Mouse (Mus musculus) stomach, embryonic 16.5 days (tissue): ENCODE data around the gene Dock4. TPM values are rescaled to one million over a fixed set of nuclear protein-coding genes. Genes with fewer than 3 reads are reported as not detected.

ENCODE experiments used
- ATAC-seq: fragments of 200-750 bp; cut with Nextera tagmentation; 2 replicates; pipeline ENCODE4 v1.8.0; 2017; ENCODE audit warnings: moderate number of reproducible peaks, moderate TSS enrichment; ENCODE audit not compliant: insufficient read depth, low FRiP score
- H3K27ac ChIP-seq: fragments of 300-500 bp; sonication (generic); 2 replicates; pipeline ENCODE4 v1.5.1; 2014; ENCODE audit warnings: low read length
- H3K27me3 ChIP-seq: fragments of 300-500 bp; sonication (generic); 2 replicates; pipeline ENCODE4 v1.6.1; 2014; ENCODE audit warnings: low read length, control low read depth, mixed read lengths; ENCODE audit not compliant: control insufficient read depth, insufficient read depth
- H3K36me3 ChIP-seq: fragments of 300-500 bp; sonication (generic); 2 replicates; pipeline ENCODE4 v1.6.1; 2014; ENCODE audit warnings: low read length; ENCODE audit not compliant: control insufficient read depth, insufficient read depth
- H3K4me1 ChIP-seq: fragments of 300-500 bp; sonication (generic); 2 replicates; pipeline ENCODE4 v1.6.1; 2014; ENCODE audit warnings: low read length, control low read depth, mixed read lengths; ENCODE audit not compliant: control insufficient read depth, insufficient read depth
- H3K4me2 ChIP-seq: fragments of 300-500 bp; sonication (generic); 2 replicates; pipeline ENCODE4 v1.6.1; 2014; ENCODE audit warnings: low read depth, low read length, mixed read lengths
- H3K4me3 ChIP-seq: fragments of 300-500 bp; sonication (generic); replicated peaks from 2 replicates; pipeline ENCODE4 v1.5.1; 2014; ENCODE audit warnings: mild to moderate bottlenecking, low read length
- H3K9ac ChIP-seq: fragments of 300-500 bp; sonication (generic); 2 replicates; pipeline ENCODE4 v1.6.1; 2014; ENCODE audit warnings: low read length
- H3K9me3 ChIP-seq: fragments of 300-500 bp; sonication (generic); replicated peaks from 2 replicates; pipeline ENCODE4 v1.6.1; 2016; ENCODE audit warnings: low read length, control low read depth; ENCODE audit not compliant: control insufficient read depth
- WGBS: fragments of 180-500 bp; shearing (Covaris S2); extraction: QIAGEN DNeasy Blood & Tissue Kit; methylation state at CpG from one replicate; pipeline ENCODE4 v1.1.7; 2014; 5-methylcytosine and 5-hydroxymethylcytosine counted together
- polyA plus RNA-seq: library from polyadenylated mRNA; unstranded; fragments of >200 nt; fragmentation: Nextera tagmentation; extraction: Ambion mirVana; gene quantifications from 2 replicates; pipeline ENCODE4 v1.2.1, GENCODE M21; 2015

The Dock4 gene
- polyA plus RNA-seq, 1 experiment from 2014 or later, result 8.7 TPM

GRCm38 (mm10) chr12:40564261-40564660, 118.5 kb downstream of the Dock4 start:
- H3K9me3 ChIP-seq, result no peaks in the 10 kb centered on the region
- ATAC-seq, result no peak
- H3K27me3 ChIP-seq, result no peaks in the 10 kb centered on the region
- H3K4me1 ChIP-seq, result no peaks in the 10 kb centered on the region
- WGBS, result 64% methylated on average over 2 of the region's 2 CpGs
- no peak overlapping the region for H3K27ac ChIP-seq
- no peak overlapping the region for H3K4me2 ChIP-seq
- H3K36me3 ChIP-seq, result no peaks in the 10 kb centered on the region
- no peak overlapping the region for H3K9ac ChIP-seq
- no peak overlapping the region for H3K4me3 ChIP-seq

DNA sequence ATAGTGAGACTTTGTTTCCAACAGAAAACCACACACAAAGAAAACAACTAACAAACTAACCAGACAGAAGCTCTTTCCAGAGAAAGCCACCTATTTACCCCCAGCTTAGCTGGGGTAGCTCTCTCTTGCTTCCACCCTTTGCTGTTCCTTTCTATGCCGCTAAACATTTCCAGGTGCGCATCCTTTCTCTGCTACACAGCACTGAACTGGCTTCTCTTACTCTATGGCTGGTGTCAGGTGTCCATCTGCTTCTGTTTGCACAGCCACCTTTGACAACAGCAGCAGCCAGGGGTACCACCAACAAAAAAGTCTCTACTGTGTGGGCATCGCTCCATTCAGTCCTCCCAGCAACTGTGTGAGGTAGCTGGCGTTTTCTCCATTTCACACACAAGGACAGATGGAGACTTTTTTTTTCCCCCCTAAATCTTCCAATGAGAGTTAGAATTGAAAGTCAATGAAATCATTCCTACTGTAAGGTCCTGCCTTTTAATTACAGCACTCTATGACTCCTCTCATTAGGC, 122.7 kb downstream of the Dock4 start:
- WGBS, result 81% methylated on average over 4 of the region's 4 CpGs
- H3K4me3 ChIP-seq, result no peak overlapping the region
- H3K9me3 ChIP-seq, result no peaks in the 10 kb centered on the region
- no peak for ATAC-seq
- H3K9ac ChIP-seq, result no peak overlapping the region
- no peaks in the 10 kb centered on the region for H3K36me3 ChIP-seq
- H3K27ac ChIP-seq, result no peak overlapping the region
- no peaks in the 10 kb centered on the region for H3K27me3 ChIP-seq
- H3K4me1 ChIP-seq, result no peaks in the 10 kb centered on the region
- H3K4me2 ChIP-seq, result no peak overlapping the region

DNA sequence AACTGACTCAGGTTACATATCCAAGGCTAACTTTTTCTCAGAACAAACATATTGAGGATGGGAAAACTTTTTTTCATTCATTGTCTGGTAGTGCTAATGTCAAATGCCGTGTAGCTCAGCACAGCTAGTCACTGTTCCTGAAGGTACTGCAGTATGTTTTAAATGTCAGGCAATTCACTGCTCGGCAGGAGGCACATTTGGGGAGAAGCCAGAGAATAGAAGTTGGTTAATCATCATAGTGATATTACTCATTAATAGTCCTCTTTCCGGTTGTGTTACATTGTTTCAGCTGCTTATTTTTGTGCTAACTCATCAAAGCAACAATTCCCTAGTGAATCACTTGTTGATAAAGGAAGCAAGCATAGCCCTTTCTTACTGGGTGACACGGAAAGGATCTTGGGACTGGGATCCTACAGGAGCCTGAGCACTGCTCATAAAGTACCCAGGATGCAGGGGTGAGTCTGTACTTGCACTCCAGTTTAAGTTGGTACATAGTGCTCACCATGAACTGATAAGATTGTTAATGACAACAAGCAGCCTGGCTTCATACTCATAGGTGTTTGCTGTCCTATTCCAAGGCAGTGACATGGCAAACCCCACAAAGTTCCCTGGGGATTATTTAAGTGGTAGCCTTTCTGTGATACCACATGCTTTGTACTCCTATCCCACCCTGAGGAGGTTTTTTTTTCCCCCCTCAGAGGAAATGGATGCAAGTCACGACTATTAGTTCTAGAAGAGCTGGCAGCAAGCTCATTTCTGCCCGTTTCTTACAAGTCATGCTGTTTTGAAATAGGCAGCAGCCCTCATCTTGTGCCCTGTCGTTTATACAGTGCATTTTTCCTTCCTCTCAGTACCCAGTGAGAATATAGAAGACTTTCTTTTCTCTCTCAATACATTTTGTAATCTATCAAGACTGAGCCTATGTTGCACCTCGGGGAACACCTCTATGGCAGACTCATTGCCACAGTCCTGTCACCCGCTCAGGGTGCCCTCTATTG, 123.5 kb downstream of the Dock4 start:
- Histone ChIP-seq H3K4me2 (no peak overlapping the region), H3K4me3 (no peak overlapping the region), H3K9ac (no peak overlapping the region), H3K27ac (no peak overlapping the region), H3K27me3 (no peaks in the 10 kb centered on the region), H3K4me1 (no peaks in the 10 kb centered on the region), H3K9me3 (no peaks in the 10 kb centered on the region), H3K36me3 (no peaks in the 10 kb centered on the region)
- ATAC-seq, result no peak
- WGBS, result 63% methylated on average over 9 of the region's 9 CpGs

DNA sequence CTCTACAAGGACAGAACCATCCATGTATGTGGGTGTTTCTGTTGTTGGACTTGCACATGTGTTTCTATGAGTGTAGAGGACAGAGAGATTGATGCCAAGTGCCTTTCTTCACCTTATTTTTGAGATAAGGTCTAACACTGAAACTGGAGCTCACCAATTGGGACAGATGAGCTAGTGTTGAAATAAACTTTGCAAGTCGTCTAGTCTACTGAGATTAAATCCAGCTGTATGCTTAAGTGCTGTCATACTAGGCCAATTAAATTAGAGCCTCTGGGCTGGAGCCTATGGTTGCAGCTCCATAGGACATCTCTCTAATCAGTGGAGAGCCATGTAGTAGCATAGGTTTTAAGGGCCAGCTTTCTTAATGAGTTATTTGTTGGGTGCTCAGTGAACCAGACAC, 124.5 kb downstream of the Dock4 start:
- H3K36me3 ChIP-seq, result no peaks in the 10 kb centered on the region
- 29% methylated on average over 1 of the region's 1 CpGs for WGBS
- no peak for ATAC-seq
- H3K4me3 ChIP-seq, result no peak overlapping the region
- H3K4me1 ChIP-seq, result no peaks in the 10 kb centered on the region
- no peaks in the 10 kb centered on the region for H3K27me3 ChIP-seq
- no peak overlapping the region for H3K4me2 ChIP-seq
- no peaks in the 10 kb centered on the region for H3K9me3 ChIP-seq
- H3K27ac ChIP-seq, result no peak overlapping the region
- no peak overlapping the region for H3K9ac ChIP-seq

- Histone ChIP-seq H3K4me3 (no peak overlapping the region), H3K9ac (no peak overlapping the region), H3K27ac (no peak overlapping the region), H3K4me1 (no peaks in the 10 kb centered on the region), H3K9me3 (no peaks in the 10 kb centered on the region), H3K4me2 (no peak overlapping the region), H3K27me3 (no peaks in the 10 kb centered on the region), H3K36me3 (no peaks in the 10 kb centered on the region)
- WGBS, result 61% methylated on average over 3 of the region's 3 CpGs
- ATAC-seq, result no peak
These were observed 128.3 kb downstream of the Dock4 start for GRCm38 (mm10) chr12:40574051-40574450.

DNA sequence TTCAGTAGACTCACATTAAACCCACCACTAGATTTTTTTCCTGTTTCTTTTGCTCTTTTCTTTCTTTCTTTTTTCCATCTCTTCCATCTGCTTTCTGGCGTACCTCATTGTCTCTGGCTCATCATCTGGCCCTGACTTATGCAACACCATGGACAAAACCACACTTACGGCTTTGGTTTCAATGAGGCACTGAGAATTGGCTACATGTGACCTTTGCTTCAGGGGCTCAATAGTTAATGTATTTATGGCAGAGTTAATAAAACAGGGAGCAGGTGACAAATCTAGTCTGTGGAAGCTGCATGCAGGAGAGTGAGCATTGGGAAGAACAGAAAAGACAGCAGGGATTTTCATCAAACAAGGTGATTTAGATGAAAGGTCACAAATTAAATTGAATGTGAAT, 131.0 kb downstream of the Dock4 start:
- no peak overlapping the region for H3K4me2 ChIP-seq
- H3K9ac ChIP-seq, result no peak overlapping the region
- no peaks in the 10 kb centered on the region for H3K27me3 ChIP-seq
- H3K36me3 ChIP-seq, result no peaks in the 10 kb centered on the region
- no peaks in the 10 kb centered on the region for H3K9me3 ChIP-seq
- H3K4me3 ChIP-seq, result no peak overlapping the region
- no peaks in the 10 kb centered on the region for H3K4me1 ChIP-seq
- no peak overlapping the region for H3K27ac ChIP-seq
- no peak for ATAC-seq
- WGBS, result 79% methylated on average over 2 of the region's 2 CpGs

DNA sequence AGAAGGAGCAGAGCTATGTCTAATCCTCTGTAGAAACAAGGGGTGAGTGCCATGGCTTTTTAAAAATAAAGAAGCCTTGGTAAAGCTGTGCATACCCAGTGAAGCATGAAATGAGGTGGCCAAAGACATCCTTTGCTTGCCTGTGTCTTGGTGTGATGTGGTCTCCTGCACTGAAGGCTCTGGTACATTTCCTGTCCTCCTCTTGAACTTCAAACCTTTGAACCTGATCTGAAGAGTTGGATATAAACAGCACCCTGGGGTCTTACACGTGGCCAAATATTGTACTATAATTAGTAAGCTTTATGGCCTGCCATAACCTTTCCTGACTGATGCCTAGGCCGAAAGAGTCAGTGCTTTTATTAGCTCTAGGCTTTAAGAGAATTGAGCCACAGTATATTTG, 134.6 kb downstream of the Dock4 start:
- H3K36me3 ChIP-seq, result no peaks in the 10 kb centered on the region
- no peak overlapping the region for H3K27ac ChIP-seq
- H3K9me3 ChIP-seq, result no peaks in the 10 kb centered on the region
- no peak for ATAC-seq
- H3K9ac ChIP-seq, result no peak overlapping the region
- no peaks in the 10 kb centered on the region for H3K27me3 ChIP-seq
- no peak overlapping the region for H3K4me3 ChIP-seq
- no peaks in the 10 kb centered on the region for H3K4me1 ChIP-seq
- no peak overlapping the region for H3K4me2 ChIP-seq
- 39% methylated on average over 2 of the region's 2 CpGs for WGBS

DNA sequence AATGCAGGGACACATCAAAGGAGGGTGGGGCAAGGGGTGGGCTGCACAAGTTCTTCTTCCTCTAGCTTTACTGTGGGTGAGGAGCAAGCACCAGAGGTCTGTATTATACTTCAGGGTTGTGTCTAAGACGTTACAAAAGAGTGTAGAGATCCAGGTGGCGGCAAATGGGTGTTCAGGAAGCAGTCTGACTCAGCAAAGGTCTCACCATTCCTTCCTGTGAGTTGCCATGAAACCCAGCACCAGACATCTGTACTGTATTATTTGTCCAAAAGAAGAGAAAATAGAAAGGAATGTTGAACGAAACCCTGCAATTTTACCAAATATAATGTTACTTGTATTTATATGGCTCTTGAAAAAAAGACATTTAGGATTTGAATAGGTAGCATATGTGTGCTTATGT, 135.3 kb downstream of the Dock4 start:
- H3K36me3 ChIP-seq, result no peaks in the 10 kb centered on the region
- no peak overlapping the region for H3K9ac ChIP-seq
- WGBS, result 65% methylated on average over 3 of the region's 3 CpGs
- no peaks in the 10 kb centered on the region for H3K4me1 ChIP-seq
- no peak for ATAC-seq
- no peaks in the 10 kb centered on the region for H3K27me3 ChIP-seq
- no peaks in the 10 kb centered on the region for H3K9me3 ChIP-seq
- no peak overlapping the region for H3K4me3 ChIP-seq
- no peak overlapping the region for H3K27ac ChIP-seq
- no peak overlapping the region for H3K4me2 ChIP-seq

DNA sequence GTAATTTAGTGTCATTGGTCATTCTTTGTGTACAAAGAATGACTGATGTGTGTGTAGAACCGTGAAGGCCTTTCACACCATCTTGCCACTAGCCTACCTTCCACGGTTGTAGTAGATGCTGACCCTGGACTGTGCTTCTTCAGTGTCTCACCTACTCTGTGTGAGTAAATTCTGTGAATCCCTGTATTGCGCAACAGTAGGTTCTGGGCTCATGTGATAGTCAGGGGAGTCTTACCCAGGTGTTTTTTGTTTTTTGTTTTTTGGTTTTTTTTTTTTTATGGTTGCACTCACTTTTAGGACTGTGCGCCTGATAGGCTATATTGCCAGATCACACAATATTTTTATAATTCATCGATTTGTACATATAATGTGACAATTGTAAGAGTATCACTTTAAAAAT, 136.3 kb downstream of the Dock4 start:
- Histone ChIP-seq H3K9ac (no peak overlapping the region), H3K9me3 (no peaks in the 10 kb centered on the region), H3K36me3 (no peaks in the 10 kb centered on the region), H3K27ac (no peak overlapping the region), H3K4me1 (no peaks in the 10 kb centered on the region), H3K27me3 (no peaks in the 10 kb centered on the region), H3K4me3 (no peak overlapping the region), H3K4me2 (no peak overlapping the region)
- no peak for ATAC-seq
- WGBS, result 72% methylated on average over 5 of the region's 5 CpGs
